Mouse (Mus musculus) urinary bladder, postnatal 14 days (tissue): ENCODE results near the gene Heatr4.
"Not testable (repeated sequence)": the region's sequence is repeated elsewhere in the genome, so short reads cannot be mapped to it uniquely, and the experiment has no call there.

Experiments used
- DNase-seq: peaks from one replicate; pipeline ENCODE4 v3.0.0; 2021; ENCODE audit warnings: low spot score

Heatr4 gene

DNA sequence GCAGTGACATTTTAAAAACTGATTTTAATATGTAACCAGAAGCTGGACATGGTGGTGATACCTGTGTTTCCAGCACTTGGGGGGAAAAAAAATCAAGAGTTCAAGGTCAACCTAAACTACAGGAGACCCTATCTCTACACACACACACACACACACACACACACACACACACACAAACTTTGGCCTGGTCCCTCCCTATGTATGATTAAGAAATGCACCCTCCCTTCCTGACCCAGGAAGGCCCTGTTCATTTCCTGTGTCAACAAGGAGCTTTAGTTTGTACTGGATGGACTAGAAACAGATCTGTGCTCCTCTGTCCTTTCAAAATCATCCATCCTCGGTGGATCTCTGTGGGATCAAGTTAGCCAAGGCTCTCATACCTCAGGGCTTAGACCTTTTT is 46.1 kb downstream of the Heatr4 start:
- DNase-seq: not testable (repeated sequence)

DNA sequence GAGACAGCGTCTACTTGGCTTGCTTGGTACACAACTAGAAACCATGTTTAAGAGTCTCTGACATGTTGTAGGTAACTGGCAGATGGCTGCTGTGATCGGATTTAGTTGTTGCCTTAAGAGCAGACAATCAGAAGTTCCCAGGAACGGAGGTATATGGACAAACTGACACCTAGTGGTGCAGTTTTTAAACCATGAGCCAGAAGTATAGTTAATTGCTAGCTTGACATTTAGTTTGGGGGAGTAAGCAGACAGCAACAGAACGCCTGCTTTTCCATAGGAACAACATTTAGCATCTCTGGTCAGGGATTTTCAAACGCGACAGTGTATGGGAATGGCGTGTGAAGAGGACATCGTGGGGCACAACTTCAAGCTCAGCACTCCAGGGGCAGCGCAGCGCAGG is 47.1 kb downstream of the Heatr4 start:
- DNase-seq: no peak

DNA sequence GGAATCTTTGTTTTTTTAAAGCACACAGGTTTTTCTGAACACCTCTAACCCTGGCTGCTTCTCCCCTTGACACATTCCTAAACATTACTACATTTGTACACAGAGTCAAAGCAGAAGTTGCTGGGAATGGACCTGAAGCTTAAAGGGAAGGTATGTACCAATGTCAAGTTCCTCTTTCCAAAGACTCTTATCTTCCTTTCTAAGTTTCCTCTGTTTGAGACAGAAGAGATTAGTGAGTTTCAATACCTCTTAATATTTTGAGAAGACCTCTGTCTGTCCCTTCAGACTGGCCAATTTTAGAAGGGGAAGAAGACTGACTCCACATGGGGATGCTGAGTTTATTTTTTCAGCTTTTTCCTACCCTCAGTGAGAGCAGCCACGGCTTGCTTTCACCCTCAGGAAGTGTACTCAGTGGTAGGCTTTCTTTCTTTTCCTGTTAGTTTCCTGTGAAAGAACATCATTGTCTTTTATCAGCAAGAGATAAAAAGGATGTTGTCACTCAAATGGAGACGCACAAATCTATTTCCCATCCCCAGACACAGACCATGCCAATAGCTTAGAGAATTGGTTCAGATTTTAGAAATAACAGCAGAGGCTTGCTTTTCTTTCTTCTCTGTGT is 55.4 kb downstream of the Heatr4 start:
- DNase-seq: no peak

DNA sequence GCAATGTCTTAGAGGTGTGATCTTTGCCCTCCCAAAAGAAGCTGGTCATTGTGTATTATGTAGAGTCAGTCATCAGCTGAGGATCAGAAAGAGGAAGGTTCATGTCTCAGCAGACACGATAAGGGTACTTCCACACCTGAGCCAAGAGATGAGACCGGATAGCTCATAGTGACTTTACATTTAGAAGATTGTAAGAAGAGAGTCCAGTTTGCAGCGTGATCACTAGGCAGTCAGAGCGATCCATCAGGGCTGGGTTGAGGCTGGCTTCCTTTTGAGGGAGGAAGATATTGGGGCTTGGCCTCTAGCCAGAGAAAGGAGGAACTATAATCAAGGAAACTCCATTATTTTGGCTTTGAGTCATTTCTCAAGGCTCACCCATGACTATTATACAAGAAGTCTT is 56.9 kb downstream of the Heatr4 start:
- peak; percentile 37 for DNase-seq

DNA sequence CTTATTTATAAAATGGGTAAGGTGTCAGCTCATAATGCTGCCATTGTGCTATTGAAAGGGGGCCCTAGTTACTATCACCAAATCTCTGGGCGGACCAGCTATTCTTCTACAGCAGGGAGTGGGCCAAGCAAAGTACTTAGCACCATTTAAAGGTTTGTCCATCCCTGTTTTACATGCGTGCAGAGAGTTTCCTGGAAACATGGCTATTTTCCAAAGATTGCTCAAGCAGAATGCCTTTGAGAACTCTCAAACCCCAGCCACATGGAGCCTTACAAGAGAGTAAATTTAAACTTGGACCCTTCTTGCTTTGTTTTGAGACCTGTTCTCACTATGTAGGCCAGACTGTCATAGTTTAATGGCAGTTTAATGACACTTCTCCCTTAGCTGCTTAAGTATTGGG is 58.6 kb downstream of the Heatr4 start:
- no peak for DNase-seq

DNA sequence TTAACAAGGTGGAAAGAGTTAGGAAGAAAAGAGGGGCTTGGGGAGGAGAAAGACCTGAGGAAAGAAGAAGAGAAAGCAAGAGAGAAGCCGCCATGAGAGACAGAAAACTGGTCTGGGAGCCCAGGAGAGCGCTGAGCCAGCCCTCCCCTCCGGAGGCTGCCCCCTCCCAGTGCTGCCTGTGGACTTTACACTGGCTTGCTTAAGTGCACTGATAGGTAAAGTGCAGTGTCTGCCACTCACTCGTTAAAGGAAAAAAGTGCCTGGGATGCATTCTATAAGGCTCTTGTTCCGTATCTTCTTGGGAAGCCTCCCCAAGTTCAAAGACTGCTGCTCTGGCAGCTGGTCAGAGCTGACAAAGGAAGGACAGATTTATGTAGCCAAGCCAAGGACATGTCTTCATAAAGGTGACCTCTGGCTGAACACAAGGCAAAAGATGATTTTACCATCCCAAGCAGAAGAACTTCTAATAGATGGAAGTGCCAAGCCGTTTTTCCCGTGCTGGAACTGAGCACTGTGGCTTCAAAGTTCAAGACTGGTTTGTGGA is 59.4 kb downstream of the Heatr4 start:
- DNase-seq: no peak

DNA sequence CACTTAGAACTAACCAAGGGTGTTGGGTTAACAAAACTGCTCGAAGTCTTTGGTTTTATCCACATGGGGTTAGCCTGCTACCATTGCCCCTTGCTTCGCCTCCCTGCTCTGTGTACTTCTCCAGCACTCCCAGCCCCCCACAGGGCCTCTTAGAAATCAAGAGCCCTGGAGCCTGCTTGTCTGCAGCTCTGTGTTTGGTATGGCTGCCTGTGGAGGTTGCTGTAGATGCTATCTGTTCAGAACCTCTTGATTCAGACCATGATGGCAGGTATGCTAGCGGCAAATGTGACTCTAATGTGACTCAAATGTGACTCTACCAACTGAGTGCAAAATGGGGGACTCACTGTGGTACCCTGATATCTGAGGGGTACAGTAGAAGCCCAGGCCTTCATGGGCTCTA is 60.3 kb downstream of the Heatr4 start:
- no peak for DNase-seq

DNA sequence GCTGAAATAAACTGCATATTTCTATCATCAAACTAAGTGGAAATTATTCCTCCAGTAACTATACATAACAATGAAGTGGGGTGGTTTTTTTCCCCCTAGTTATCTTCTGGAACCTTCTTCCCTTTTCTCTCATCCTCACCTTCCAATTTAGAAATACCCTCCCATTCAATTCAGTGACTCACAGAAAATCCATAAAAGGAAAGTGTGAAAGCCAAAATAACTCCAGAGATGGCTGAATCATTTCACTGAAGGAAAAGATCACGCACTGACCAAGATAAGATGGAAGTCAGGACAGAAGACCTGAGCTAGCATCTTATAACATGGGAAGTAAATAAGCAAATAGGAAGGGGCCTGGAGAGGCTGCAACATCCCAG is 61.2 kb downstream of the Heatr4 start:
- no peak for DNase-seq

DNA sequence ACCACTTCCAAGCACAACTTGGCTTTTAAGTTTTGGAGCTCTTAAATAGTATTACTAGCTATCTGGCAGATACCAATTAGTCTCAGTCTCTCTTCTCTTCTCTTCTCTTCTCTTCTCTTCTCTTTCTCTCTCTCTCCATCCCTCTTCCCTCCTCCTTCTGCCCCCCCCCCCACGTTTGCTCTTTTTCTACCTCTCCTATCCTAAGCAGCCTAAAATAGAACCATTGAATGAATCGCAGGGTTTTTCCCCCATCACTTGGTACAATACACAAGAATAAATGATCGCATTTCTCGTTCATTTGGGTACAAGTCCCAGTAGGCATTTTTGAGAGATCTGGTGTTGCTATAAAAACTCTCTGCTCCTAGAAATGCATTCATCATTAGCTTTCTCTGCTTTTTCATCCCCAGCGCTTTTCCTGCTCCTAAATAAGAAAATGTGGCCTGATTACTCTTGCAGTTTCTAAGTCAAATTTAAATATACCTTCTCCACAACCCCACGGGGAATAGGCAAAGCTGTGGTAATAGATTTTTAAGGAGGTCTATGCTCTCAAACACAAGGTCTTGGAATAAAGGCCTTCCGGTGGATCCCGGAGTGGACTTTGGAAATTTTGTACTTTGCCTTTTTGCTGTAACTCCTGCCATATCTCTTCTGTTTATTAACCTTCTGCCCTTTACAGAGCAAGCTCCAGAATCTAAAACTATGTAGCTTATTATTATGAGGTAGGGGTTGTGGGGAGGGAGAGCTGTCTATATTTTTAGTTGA is 61.7 kb downstream of the Heatr4 start:
- DNase-seq: no peak

DNA sequence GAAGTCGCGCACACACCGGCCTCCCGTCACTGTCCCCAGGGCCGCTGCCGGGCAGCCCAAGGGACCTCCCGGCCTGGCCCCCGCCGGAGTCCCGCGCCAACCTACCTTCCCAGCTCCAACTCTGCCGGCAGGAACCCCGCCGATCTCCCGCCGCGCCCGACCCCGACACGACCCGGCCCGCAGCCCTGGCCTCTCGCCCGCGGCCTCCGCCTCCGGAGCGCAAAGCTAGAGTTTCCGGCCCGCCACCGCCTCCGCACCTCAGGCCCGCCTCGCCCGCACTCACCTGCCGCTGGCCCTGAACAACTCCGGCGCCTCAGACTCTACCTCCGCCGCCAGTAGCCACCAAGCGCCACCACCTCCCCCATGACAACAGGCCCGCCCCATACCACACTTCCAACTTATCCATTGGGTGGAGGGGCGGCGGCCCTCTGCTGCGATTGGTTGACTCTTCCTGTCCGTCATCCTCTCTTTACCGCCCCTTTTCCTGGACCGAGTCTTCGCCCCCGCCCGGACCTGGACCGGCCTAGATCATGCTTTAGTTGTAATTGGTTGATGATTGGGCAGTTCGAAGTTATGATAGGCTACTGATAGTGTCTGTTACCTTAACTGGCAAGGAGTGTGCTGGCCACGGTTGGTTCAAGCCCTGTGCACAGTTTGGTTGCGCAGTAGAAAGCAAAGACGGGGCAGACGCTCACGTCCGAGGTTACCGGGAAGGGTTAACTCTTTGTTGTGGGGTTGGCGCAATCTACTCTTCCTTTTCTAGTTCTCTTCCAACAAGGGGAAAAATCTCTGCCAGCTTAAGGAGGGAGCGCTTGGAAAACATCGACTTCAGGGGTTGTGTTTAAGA is 62.9 kb downstream of the Heatr4 start, which contains the start of gene Numb:
Gene Numb, minus strand, starts transcription at position 400 of the 847 bp plus-strand sequence.
- DNase-seq: peak; percentile 98

DNA sequence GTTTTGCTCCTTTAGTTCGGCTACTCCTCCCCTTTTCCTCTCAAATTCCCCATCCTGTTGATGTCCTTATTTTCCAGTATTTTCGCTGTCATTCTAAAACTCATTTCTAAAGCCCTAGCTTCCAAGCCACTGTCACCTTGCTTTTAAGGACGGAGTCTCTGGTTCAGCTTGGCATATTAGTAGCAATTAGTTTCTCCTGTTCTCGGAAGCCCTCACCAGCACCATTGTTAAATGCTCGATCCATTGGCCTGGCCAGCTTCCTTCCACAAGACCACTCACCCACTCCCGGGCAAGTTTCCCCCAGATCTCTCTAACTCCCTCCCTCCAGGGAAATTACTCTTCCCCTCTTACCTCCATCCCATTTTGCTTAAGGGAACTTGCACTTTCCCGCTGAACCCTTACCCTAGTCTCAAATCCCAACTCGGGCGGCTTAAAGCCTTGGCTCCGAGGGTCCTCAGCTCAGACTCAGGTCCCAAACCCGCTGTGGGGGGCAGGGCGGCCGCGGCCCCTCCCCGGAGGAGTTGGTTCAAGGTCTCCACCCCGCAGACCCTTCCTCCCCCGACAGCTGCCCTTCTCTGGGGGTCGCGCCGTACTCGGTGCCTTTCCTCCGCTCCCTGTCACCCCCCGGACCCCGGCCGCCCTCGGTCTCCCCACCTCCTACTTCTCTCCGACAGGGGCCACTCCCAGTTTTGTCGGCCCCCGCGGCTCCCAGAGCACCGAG is 63.8 kb downstream of the Heatr4 start:
- DNase-seq: peak; percentile 25

DNA sequence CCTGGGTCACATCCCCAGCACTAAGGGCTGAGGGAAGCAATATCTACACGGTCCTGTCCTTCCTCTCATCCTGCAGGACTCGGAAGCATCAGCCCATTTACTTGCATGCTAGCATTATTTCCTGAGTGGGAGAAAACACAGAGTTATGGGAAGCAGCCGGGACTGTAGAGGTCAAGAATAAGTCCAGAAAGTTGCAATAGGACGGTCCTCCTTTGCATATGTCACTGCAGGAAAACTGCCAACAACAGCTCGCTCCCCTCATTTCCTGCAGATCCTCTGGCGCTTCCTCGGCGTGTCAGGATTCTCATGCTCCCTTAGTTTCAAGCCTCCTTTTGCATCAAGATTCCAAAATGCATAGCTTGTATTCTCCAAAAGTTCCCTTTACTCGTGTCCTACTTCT is 67.8 kb downstream of the Heatr4 start:
- DNase-seq: no peak

DNA sequence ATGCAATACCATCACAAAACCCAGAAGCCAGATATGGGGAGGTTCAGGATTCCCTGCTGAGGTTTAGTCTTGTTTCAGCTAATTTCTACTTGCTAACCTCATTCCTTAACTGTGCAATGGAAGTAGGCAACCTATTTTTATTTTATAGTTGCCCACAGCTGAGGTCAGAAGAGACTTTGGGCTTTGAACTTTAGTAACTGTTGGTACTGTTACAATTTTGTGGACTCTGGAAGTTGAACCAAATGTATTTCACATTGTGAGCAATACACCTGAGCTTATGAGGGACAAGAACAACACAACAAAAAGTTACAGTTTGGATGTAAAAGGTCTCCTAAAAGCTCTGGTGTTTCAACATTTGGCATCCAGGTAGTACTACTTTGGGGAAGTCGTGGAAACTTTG is 69.9 kb downstream of the Heatr4 start:
- no peak for DNase-seq

DNA sequence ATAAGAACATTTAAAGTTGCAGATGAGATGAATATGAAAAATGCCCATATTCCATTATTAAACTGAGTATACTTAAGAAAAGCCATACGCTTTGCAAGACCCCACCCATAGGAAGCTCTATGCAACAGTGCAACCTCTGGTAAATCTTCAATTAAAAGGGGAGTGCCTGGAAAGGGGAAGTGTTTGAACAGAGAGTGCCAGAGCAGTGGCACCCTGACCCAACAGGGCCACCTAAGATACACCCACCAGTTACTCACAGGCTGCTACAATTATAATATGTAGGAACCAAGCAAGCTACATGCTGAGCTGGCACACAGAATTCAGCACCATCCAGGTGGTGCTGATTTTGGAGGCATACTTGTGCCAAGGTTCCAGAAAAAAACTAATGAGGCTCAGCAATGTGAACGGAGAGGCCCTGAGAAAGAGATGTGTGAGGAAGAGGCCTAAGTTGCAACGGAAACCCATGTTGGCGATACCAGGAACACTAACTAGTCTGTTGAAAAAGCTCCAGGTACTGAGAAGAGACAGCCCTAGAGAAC is 70.4 kb downstream of the Heatr4 start:
- DNase-seq: no peak

DNA sequence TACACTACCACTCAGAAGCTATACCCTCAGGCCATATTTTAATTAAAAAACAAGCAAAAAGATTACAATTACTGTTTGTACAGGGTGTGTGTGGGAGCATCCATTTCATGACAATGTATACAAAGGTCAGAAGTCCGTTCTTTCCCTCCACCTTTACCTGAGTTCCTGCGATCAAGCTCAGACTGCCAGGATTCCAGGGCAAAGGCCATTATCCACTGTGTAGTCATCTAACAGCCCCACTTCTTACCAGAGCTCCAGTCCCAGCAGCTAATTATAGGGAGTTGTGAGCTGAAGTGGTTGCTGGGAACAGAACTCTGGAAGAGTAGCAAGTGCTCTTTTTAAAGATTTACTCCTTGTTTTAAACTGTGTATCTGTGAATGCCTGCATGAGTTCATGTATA is 74.2 kb downstream of the Heatr4 start:
- DNase-seq: no peak
